Mouse (Mus musculus) testis, adult 2 months (tissue): ENCODE results near the gene Zfp768. TPM values are rescaled to one million over a fixed set of nuclear protein-coding genes. Genes with fewer than 3 reads are reported as not detected.
A peak's percentile ranks its signal among the peaks of the same experiment; 100 is the strongest.
"Not testable (repeated sequence)": the region's sequence is repeated elsewhere in the genome, so short reads cannot be mapped to it uniquely, and the experiment has no call there.

ENCODE experiments used
- H3K27ac ChIP-seq: fragments of 200-500 bp; 2 replicates; pipeline ENCODE4 v1.5.1; 2012; ENCODE audit warnings: low read depth, low read length; ENCODE audit not compliant: control insufficient read depth, insufficient read depth
- H3K27me3 ChIP-seq: fragments of 200-500 bp; 2 replicates; pipeline ENCODE4 v1.6.1; 2012; ENCODE audit warnings: mild to moderate bottlenecking, low read length, moderate library complexity; ENCODE audit not compliant: control insufficient read depth, insufficient read depth
- H3K36me3 ChIP-seq: fragments of 200-500 bp; 2 replicates; pipeline ENCODE4 v1.6.1; 2012; ENCODE audit warnings: mild to moderate bottlenecking, low read length; ENCODE audit not compliant: control insufficient read depth, insufficient read depth
- H3K4me1 ChIP-seq: fragments of 200-500 bp; 2 replicates; pipeline ENCODE4 v1.6.1; 2012; ENCODE audit warnings: low read length; ENCODE audit not compliant: control insufficient read depth, insufficient read depth
- H3K4me3 ChIP-seq: fragments of 200-500 bp; 2 replicates; pipeline ENCODE4 v1.5.1; 2012; ENCODE audit warnings: low read depth, mild to moderate bottlenecking, low read length, moderate library complexity, mixed read lengths; ENCODE audit not compliant: control insufficient read depth
- CTCF ChIP-seq: fragments of 200-500 bp; IDR thresholded peaks from 2 replicates; pipeline ENCODE4 v1.5.1; 2012; ENCODE audit warnings: low read depth, mild to moderate bottlenecking, inconsistent platforms, low read length, moderate library complexity; ENCODE audit not compliant: control insufficient read depth, insufficient read depth, insufficient replicate concordance
- POLR2A ChIP-seq: fragments of 200-500 bp; IDR thresholded peaks from 2 replicates; pipeline ENCODE4 v1.6.1; 2012; ENCODE audit warnings: low read depth, mild to moderate bottlenecking, inconsistent platforms, low read length, moderate library complexity; ENCODE audit not compliant: control insufficient read depth
- polyA plus RNA-seq: library from polyadenylated mRNA; depleted of rRNA; stranded (reverse); fragments of >200 nt; gene quantifications from 2 replicates; pipeline ENCODE4 v1.2.3, GENCODE M21; 2012

Zfp768 gene
- polyA plus RNA-seq, 1 experiment = 42.7 TPM

DNA sequence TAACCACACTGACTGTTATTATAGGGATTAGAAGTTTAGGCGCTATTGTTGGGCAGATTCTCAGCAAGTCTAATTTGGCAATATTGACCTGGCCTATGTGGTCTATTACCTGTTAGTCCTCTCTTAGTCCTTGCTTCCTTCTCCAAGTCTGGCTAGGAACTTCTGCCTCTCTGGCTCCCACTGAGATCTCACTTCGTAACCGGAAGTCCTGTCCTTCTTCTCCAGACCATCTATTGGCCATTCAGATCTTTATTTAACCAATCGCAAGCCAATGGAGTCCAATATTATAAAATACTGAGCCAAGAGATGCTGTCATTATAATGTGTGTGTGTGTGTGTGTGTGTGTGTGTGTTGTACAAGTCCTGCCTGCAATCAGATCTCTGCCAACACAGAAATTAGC is 18.8 kb upstream of the Zfp768 start:
- H3K27me3 ChIP-seq = no peaks in the 10 kb centered on the region
- H3K36me3 ChIP-seq = no peaks in the 10 kb centered on the region
- no peak overlapping the region for H3K27ac ChIP-seq
- no peak for TF ChIP-seq CTCF
- no peak for TF ChIP-seq POLR2A
- peaks cover 4% of the 10 kb centered on the region for H3K4me1 ChIP-seq
- no peak overlapping the region; the same call in 1 of the 2 replicates for H3K4me3 ChIP-seq

DNA sequence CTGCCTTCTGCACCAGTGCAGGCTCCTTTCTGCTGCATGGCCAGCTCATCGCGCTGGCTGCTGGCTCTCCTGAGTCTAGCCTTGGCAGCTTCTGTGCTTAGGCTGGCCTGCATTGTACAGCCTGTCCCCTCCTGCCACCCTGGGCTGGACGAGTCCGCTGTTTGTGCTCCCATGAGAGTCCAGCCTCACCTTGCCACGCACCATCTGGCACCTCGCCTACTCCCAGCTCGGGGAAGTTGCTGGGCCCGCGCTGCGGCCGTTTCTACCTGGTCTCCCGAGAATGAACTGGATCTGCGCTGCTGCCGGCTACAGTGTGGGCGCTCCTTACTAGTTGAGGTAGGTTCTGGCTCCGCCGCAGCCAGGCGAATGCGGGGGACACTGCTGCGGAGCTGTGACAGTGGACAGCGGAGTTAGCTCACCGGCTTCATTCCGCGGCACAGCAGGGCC is 18.1 kb upstream of the Zfp768 start:
- H3K4me1 ChIP-seq = peaks cover 4% of the 10 kb centered on the region
- peak overlapping the region; percentile 67 for H3K4me3 ChIP-seq
- H3K27ac ChIP-seq = no peak overlapping the region
- TF ChIP-seq POLR2A = no peak
- no peak for TF ChIP-seq CTCF
- no peaks in the 10 kb centered on the region for H3K27me3 ChIP-seq
- H3K36me3 ChIP-seq = no peaks in the 10 kb centered on the region

DNA sequence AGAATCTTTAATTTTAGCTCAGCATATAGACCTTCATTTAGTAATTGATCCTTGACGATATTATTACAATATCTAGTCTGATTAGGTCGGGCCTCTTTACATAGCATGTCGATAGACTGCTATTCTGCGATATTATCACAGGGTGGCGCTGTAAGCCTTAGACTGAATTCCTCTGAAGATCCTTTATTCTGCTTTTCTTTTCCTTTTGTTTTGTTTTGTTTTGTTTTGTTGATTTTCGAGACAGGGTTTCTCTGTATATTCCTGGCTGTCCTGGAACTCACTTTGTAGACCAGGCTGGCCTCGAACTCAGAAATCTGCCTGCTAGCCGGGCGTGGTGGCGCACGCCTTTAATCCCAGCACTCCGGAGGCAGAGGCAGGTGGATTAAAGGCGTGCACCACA is 17.0 kb upstream of the Zfp768 start:
- not testable (repeated sequence) for H3K4me1 ChIP-seq, H3K27ac ChIP-seq, H3K4me3 ChIP-seq, H3K27me3 ChIP-seq, H3K36me3 ChIP-seq
- peak; percentile 19; the same call in 1 of the 2 replicates for TF ChIP-seq CTCF

DNA sequence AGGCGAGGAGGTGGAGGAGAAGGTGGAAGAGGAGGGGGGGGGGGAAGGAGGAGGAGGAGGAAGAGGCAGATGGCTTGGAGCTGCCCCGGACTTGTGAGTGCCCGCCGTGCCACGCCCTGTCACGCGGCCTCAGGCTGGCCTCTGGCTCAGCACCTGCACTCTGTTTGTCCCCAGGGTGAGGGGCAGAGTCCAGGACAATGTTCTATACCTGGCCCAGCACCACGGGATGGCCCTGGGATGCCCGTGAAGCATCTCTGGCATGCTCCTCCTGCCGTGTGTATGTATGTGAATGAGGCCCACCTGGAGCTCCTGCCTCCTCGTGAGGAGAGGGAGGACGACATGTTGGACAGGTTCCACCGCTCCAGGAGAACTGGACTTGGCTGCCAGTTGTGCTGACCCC is 16.1 kb upstream of the Zfp768 start:
- peaks cover 4% of the 10 kb centered on the region for H3K4me1 ChIP-seq
- TF ChIP-seq POLR2A (no peak), CTCF (no peak)
- no peak overlapping the region for H3K4me3 ChIP-seq
- no peaks in the 10 kb centered on the region for H3K36me3 ChIP-seq
- no peaks in the 10 kb centered on the region for H3K27me3 ChIP-seq
- no peak overlapping the region for H3K27ac ChIP-seq

DNA sequence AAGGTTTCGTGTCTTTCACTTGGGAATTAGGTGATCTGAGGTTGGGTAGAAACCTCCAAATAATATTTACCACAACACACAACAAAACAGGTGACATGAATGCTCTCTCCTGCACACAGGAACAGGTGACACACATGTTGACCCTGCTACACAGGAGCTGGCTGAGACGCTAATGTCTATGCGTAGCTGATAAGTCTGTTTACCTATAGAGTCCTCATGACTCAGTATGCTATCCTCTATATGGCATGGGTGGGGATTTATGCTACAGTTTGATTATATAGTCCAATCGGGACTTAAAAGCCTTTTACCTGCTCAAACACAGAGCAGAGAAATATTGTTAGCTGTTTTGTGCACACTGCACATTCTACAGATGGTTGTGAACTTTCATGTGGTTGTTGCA is 14.9 kb upstream of the Zfp768 start:
- Histone ChIP-seq H3K4me3 (no peak overlapping the region), H3K27ac (no peak overlapping the region), H3K27me3 (no peaks in the 10 kb centered on the region), H3K4me1 (peaks cover 4% of the 10 kb centered on the region), H3K36me3 (no peaks in the 10 kb centered on the region)
- no peak for TF ChIP-seq CTCF
- TF ChIP-seq POLR2A = no peak

DNA sequence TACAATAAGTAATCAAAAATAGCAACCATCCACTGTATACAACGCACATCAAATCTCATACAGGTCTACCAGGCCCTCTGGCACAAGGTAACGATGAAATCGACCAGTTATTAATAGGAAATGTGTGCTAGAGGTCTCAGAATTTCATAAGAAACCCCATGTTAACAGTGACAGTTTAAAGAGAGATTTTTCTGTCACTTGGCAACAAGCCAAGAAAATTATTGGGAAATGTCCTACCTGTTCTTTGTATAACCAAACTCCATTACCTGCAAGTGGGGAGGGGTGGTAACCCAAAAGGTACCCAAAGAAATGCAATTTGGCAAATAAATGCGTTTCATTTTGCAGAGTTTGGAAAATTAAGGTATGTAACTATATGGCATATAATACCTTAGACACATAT is 13.1 kb upstream of the Zfp768 start:
- Histone ChIP-seq H3K4me1 (peaks cover 2% of the 10 kb centered on the region), H3K4me3 (no peak overlapping the region), H3K27ac (no peak overlapping the region), H3K27me3 (no peaks in the 10 kb centered on the region), H3K36me3 (no peaks in the 10 kb centered on the region)
- no peak for TF ChIP-seq CTCF
- no peak for TF ChIP-seq POLR2A

DNA sequence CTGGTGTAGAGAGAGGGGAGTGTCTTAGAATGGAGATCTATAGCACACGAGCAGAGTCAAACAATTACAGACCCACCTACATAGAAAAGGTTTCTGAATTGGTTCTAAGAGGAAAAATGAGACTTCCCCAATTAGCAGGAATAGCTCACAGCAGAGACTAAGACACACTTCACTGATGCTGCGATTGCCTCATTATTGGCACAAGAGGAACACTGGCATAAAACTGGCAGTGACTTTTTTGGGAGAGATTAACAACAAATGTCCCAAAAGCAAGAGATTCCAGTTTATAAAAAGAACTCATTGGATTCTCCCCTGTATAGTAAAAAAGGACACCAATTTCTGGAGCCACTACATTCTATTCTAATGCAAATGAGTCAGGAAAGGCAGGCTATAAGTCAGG is 12.5 kb upstream of the Zfp768 start:
- H3K4me3 ChIP-seq = no peak overlapping the region
- TF ChIP-seq POLR2A (no peak), CTCF (no peak)
- no peak overlapping the region for H3K27ac ChIP-seq
- no peaks in the 10 kb centered on the region for H3K36me3 ChIP-seq
- H3K27me3 ChIP-seq = no peaks in the 10 kb centered on the region
- no peaks in the 10 kb centered on the region; the same call in 1 of the 2 replicates for H3K4me1 ChIP-seq

DNA sequence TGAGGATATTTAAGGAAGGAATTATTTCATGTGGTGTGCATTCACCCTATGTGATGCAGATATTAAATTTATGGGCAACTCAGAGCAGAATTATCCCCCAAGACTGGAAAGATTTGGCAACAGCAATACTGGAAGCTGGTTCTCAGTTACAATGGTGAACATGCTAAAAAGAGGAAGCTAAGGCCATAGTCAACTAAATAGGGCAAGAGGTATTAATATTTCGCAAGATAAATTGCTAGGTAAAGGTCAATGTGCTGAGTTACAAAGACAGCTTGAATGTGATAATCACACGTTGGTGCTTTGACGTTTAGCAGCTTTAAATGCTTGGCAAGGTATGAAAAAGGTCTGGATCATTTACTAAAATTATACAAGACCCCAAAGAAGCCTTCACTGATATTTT is 10.4 kb upstream of the Zfp768 start:
- Histone ChIP-seq H3K4me1 (no peaks in the 10 kb centered on the region), H3K4me3 (no peak overlapping the region), H3K27me3 (no peaks in the 10 kb centered on the region), H3K36me3 (no peaks in the 10 kb centered on the region), H3K27ac (no peak overlapping the region)
- TF ChIP-seq POLR2A = no peak
- no peak for TF ChIP-seq CTCF
